Mouse (Mus musculus) heart, embryonic 11.5 days (tissue): ENCODE measurements around the gene Rpusd2. TPM values are rescaled to one million over a fixed set of nuclear protein-coding genes. Genes with fewer than 3 reads are reported as not detected.

ENCODE experiments used
- ATAC-seq: fragments of 200-750 bp; cut with Nextera tagmentation; replicated peaks from 2 replicates; pipeline ENCODE4 v1.8.0; 2017; ENCODE audit warnings: moderate library complexity; ENCODE audit not compliant: insufficient number of reproducible peaks, low FRiP score, low TSS enrichment
- H3K27ac ChIP-seq: fragments of 300-500 bp; sonication (generic); 2 replicates; pipeline ENCODE4 v1.5.1; 2014; ENCODE audit warnings: mild to moderate bottlenecking, low read depth, low read length
- H3K27me3 ChIP-seq: fragments of 300-500 bp; sonication (generic); 2 replicates; pipeline ENCODE4 v1.6.1; 2014; ENCODE audit warnings: mild to moderate bottlenecking, low read length, mixed read lengths; ENCODE audit not compliant: control insufficient read depth, insufficient read depth
- H3K36me3 ChIP-seq: fragments of 300-500 bp; sonication (generic); 2 replicates; pipeline ENCODE4 v1.6.1; 2014; ENCODE audit warnings: mild to moderate bottlenecking, low read length, moderate library complexity, mixed read lengths; ENCODE audit not compliant: control insufficient read depth, insufficient read depth
- H3K4me1 ChIP-seq: fragments of 300-500 bp; sonication (generic); 2 replicates; pipeline ENCODE4 v1.6.1; 2014; ENCODE audit warnings: low read length; ENCODE audit not compliant: control insufficient read depth, insufficient read depth
- H3K4me2 ChIP-seq: fragments of 300-500 bp; sonication (generic); 2 replicates; pipeline ENCODE4 v1.6.1; 2014; ENCODE audit warnings: mild to moderate bottlenecking, moderate library complexity
- H3K4me3 ChIP-seq: fragments of 300-500 bp; sonication (generic); 2 replicates; pipeline ENCODE4 v1.5.1; 2014; ENCODE audit warnings: low read depth, low read length
- H3K9ac ChIP-seq: fragments of 300-500 bp; sonication (generic); 2 replicates; pipeline ENCODE4 v1.6.1; 2014; ENCODE audit warnings: mild to moderate bottlenecking, low read depth, low read length, moderate library complexity
- H3K9me3 ChIP-seq: fragments of 300-500 bp; sonication (generic); replicated peaks from 2 replicates; pipeline ENCODE4 v1.6.1; 2016; ENCODE audit warnings: low read length; ENCODE audit not compliant: control insufficient read depth
- WGBS: fragments of 180-500 bp; shearing (Covaris S2); extraction: QIAGEN DNeasy Blood & Tissue Kit; methylation state at CpG from one replicate; pipeline ENCODE4 v1.1.7; 2014; ENCODE audit not compliant: insufficient replicate concordance; 5-methylcytosine and 5-hydroxymethylcytosine counted together
- polyA plus RNA-seq: library from polyadenylated mRNA; unstranded; fragments of >200 nt; fragmentation: Nextera tagmentation; extraction: Ambion mirVana; gene quantifications from 2 replicates; pipeline ENCODE4 v1.2.1, GENCODE M21; 2014

Rpusd2 gene
- polyA plus RNA-seq: 4.0 and 4.8 TPM in 2 replicates

GRCm38 (mm10) chr2:119034656-119035396, at the start of gene Rpusd2:
Gene Rpusd2, plus strand, starts transcription at chr2:119034790.
- Histone ChIP-seq H3K27me3 (no peaks in the 10 kb centered on the region), H3K9me3 (no peaks in the 10 kb centered on the region), H3K4me2 (peak within 1 kb of the TSS; percentile 85), H3K9ac (peak within 1 kb of the TSS; percentile 95), H3K27ac (peak within 1 kb of the TSS; percentile 94), H3K4me1 (peaks cover 7% of the 10 kb centered on the region), H3K36me3 (peaks cover 3% of the 10 kb centered on the region; the same call in 1 of the 2 replicates), H3K4me3 (peak within 1 kb of the TSS; percentile 91)
- WGBS: under 1% methylated on average over 49 of the region's 49 CpGs
- peak; percentile 91 for ATAC-seq

GRCm38 (mm10) chr2:118995490-118995889, 39.1 kb upstream of the Rpusd2 start:
- Histone ChIP-seq H3K27me3 (peaks cover 6% of the 10 kb centered on the region; the same call in 1 of the 2 replicates), H3K27ac (no peak overlapping the region), H3K9me3 (no peaks in the 10 kb centered on the region), H3K4me1 (no peaks in the 10 kb centered on the region), H3K4me2 (no peak overlapping the region), H3K9ac (no peak overlapping the region), H3K4me3 (no peak overlapping the region), H3K36me3 (no peaks in the 10 kb centered on the region)
- WGBS: 61% methylated on average over 5 of the region's 5 CpGs
- no peak for ATAC-seq

DNA sequence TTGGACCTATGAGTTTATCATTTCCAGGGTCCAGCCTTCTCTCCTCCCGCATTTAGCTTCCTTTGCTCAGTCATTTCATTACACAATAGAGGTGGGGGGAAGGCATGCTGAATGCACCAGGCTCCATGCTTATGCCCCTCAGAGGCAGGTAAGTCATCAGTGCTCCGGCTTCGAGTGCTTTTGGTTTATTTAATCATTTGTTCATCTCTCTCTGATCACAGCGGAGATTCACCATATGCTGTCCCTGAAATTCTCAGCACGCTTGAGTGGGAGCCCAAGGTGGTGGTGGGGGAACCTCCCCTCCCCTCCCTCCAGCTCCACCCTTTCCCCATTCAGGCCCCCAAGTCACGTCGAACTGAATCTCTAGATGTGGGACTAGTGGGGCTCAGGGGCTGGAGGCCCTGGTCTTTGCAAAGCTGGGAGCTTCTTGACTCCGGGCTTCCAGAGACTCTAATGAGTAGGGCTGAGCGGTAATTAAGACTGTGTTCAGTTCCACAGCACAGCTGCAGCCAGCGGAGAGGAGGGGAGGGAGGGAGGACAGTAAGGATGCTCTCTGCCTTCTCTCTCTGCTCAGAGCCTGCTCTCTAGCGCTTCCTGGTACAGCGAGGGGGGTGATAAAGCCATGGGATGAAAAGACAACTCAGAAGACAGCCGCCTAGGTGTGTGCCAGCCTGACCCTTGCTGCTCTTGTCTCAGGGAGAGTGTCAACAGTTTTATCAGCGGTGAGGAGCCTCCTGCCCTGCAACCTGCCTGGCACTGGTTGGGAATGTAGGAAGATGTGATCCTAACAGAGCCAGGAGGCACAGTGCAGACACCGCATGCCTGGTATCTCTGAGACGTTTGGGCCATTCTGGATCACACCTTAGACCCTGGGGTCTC, 38.4 kb upstream of the Rpusd2 start:
- no peaks in the 10 kb centered on the region for H3K36me3 ChIP-seq
- H3K9ac ChIP-seq: no peak overlapping the region
- no peak overlapping the region for H3K27ac ChIP-seq
- H3K27me3 ChIP-seq: peaks cover 6% of the 10 kb centered on the region; the same call in 1 of the 2 replicates
- H3K4me1 ChIP-seq: no peaks in the 10 kb centered on the region
- no peak for ATAC-seq
- WGBS: 41% methylated on average over 16 of the region's 16 CpGs
- no peak overlapping the region for H3K4me2 ChIP-seq
- H3K4me3 ChIP-seq: no peak overlapping the region
- H3K9me3 ChIP-seq: no peaks in the 10 kb centered on the region

GRCm38 (mm10) chr2:118996798-118997105, 37.8 kb upstream of the Rpusd2 start:
- no peak for ATAC-seq
- 69% methylated on average over 1 of the region's 1 CpGs for WGBS
- Histone ChIP-seq H3K9me3 (no peaks in the 10 kb centered on the region), H3K4me1 (no peaks in the 10 kb centered on the region), H3K9ac (no peak overlapping the region), H3K27me3 (peaks cover 6% of the 10 kb centered on the region; the same call in 1 of the 2 replicates), H3K36me3 (no peaks in the 10 kb centered on the region), H3K4me2 (no peak overlapping the region), H3K27ac (no peak overlapping the region), H3K4me3 (no peak overlapping the region)

- 68% methylated on average over 6 of the region's 6 CpGs for WGBS
- no peak overlapping the region for H3K9ac ChIP-seq
- H3K4me3 ChIP-seq: no peak overlapping the region
- no peak overlapping the region for H3K4me2 ChIP-seq
- H3K9me3 ChIP-seq: no peaks in the 10 kb centered on the region
- no peak overlapping the region for H3K27ac ChIP-seq
- no peaks in the 10 kb centered on the region for H3K4me1 ChIP-seq
- H3K27me3 ChIP-seq: peaks cover 6% of the 10 kb centered on the region; the same call in 1 of the 2 replicates
- no peak for ATAC-seq
- no peaks in the 10 kb centered on the region for H3K36me3 ChIP-seq
Measured at GRCm38 (mm10) chr2:118998115-118998866, 36.3 kb upstream of the Rpusd2 start.

GRCm38 (mm10) chr2:118999025-118999639, 35.5 kb upstream of the Rpusd2 start:
- 77% methylated on average over 3 of the region's 3 CpGs for WGBS
- no peaks in the 10 kb centered on the region for H3K9me3 ChIP-seq
- no peak overlapping the region for H3K4me2 ChIP-seq
- no peak for ATAC-seq
- H3K9ac ChIP-seq: no peak overlapping the region
- no peak overlapping the region for H3K4me3 ChIP-seq
- H3K27ac ChIP-seq: no peak overlapping the region
- H3K4me1 ChIP-seq: no peaks in the 10 kb centered on the region
- no peaks in the 10 kb centered on the region for H3K36me3 ChIP-seq
- H3K27me3 ChIP-seq: peaks cover 6% of the 10 kb centered on the region; the same call in 1 of the 2 replicates

DNA sequence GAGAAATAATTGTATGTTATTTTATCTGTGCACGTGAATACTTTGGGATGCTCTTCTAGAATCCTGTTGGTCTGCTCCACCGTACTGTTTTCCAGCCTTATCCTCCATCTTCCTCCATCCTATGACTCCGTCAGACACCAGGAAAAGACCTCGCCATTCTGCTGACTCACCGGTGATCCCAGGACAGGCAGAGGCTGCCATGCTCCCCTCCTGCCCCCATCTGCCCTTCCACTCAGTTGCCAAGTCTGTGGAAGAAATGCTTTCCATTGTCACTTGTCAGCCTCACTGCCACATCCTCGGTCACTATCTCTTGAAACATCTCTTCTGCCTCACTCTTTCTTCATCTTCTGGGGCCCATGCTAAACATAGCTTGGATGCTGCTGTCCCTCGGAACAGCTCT, 27.7 kb upstream of the Rpusd2 start:
- 72% methylated on average over 7 of the region's 7 CpGs for WGBS
- H3K36me3 ChIP-seq: no peaks in the 10 kb centered on the region
- H3K4me1 ChIP-seq: no peaks in the 10 kb centered on the region
- H3K9me3 ChIP-seq: no peaks in the 10 kb centered on the region
- no peak overlapping the region for H3K4me2 ChIP-seq
- H3K4me3 ChIP-seq: no peak overlapping the region
- H3K9ac ChIP-seq: no peak overlapping the region
- no peaks in the 10 kb centered on the region for H3K27me3 ChIP-seq
- H3K27ac ChIP-seq: no peak overlapping the region
- no peak for ATAC-seq

DNA sequence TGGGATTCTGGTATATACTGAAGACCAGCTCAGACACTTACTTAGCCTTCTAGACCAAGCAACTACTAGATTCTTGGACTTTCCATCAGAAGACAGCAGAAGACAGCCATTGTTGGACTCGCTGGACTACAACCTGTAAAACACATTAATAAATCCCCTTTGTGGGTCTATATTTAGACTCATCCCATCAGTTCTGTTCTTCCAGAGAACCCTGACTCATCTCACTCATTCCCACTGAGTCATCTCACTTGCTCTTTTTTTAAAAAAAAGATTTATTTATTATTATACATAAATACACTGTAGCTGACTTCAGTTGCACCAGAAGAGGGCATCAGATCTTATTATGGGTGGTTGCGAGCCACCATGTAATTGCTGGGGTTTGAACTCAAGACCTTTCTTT, 25.2 kb upstream of the Rpusd2 start:
- no peak for ATAC-seq
- H3K4me1 ChIP-seq: no peaks in the 10 kb centered on the region
- no peak overlapping the region for H3K4me2 ChIP-seq
- no peak overlapping the region for H3K4me3 ChIP-seq
- H3K9ac ChIP-seq: no peak overlapping the region
- H3K27me3 ChIP-seq: no peaks in the 10 kb centered on the region
- no peaks in the 10 kb centered on the region for H3K9me3 ChIP-seq
- 87% methylated on average over 2 of the region's 2 CpGs for WGBS
- no peaks in the 10 kb centered on the region for H3K36me3 ChIP-seq
- H3K27ac ChIP-seq: no peak overlapping the region
